Mouse (Mus musculus) thymus, postnatal 10 days (tissue): ENCODE measurements around the gene Cpox.
A peak's percentile ranks its signal among the peaks of the same experiment; 100 is the strongest.

Source experiments
- DNase-seq, 2 experiments: peaks; one replicate each; pipeline ENCODE4 v3.0.0; 2021; ENCODE audit warnings: low spot score in 2 of 2

The Cpox gene

DNA sequence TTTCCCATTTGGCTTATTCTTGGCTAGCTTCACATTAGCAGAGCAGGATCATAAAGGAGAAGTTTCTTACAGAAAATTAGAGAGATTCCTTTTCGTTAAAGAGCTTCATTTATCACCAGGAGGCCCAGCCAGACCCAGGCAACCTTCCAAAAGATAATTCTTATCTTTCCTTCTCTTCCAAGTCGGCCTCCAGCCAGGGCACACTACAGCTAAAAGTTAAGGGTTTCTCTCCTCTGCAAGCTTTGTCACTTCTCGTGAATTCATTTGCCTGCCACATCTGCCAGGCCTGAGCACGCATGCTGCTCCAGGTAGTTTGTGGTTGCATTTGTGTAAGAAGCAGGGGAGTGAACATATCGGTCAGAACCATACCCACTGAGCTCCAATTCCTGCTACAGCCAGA, 828 bp upstream of the Cpox start:
- no peak for DNase-seq

DNA sequence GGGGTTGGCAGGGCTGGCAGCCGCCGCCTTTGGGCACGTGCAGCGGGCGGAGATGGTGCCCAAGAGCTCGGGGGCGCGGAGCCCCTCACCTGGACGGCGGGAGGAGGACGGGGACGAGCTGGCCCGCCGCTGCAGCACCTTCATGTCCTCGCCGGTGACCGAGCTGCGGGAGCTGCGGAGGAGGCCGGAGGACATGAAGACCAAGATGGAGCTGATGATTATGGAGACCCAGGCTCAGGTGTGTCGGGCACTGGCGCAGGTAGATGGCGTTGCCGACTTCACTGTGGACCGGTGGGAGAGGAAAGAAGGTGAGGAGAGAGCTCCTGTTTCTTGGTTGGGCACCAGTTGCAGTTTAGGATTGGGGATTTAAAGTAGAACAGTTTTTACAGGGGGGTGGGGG, 551 bp downstream of the Cpox start:
- peak in 1 of 2 experiments; percentile 14 for DNase-seq

DNA sequence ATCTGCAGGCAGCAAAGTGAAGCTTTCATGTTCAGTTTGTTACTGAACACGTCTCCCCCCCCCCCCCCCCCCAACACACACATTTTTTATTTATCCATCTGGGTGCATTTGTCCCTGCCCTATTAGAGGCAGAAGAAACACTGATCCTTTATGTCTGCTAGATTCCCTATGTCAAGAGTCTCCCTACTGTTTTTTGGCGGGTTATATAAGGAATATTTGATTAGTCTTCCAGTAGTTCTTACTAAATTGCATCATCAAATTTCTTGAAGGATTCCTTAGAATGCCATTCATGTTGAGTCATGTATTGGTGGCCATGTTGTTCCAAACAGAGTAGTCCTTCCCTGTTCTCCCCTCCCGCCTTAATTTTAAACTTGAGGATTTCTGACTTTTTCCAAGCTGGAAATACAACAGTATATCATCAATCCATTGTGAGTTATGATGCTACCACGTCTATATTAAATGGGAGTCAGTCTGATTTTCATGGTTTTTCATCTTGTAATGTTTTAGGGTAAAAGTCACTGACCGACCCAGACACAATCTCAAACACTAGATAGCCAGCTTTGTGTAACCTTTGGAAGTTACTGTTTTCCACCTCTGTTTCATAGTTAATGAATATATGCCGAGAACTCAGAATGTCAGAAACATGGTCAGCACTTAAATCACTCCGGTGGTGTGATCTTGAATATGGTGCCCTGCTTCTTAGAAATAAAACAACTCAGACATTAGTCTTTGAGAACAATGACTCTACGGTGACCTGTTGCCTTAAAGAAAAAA, 1.3 kb downstream of the Cpox start:
- DNase-seq, result no peak

DNA sequence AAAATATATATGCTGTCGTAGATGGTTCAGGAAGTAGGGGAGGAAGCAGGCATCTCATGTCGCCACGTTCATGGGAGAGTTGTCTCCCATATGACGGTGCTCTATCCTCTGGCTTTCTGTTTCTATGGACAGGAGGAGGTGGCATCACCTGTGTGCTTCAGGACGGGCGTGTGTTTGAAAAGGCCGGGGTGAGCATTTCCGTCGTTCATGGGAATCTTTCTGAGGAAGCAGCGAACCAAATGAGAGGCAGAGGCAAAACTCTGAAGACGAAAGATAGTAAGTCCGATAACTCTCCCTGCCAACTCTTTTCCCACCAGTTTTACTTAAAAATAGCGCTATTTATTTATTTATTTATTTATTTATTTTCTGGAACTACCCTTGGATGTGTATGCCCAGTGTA, 2.3 kb downstream of the Cpox start:
- DNase-seq, result no peak

DNA sequence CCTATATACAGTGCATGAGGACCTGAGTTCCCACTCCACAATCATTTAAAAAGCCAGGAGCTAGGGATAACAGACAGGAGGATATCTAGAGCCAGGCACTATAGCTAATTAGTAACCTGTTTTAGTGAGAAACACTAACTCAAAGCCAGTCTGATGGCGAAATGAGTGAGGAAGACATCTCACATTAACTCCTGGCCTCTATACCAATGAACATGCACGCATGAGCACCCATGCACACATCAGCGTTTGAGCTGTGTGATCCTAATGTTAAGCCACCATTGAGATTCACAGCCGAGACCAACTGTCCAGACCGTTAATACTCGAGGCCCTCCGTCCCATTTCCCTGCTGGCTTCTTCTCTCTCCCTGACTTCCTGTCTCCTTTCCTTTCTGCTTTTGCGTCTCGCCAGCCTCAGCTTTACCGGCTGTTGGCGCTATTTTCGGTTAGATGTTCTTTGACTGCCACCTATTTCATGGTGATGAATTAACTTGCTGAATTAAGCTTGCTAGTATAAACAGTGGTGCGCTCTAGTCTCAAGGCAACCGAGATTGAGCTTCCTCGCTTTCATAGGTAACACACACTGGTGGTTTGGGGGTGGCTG, 3.8 kb downstream of the Cpox start:
- no peak for DNase-seq

DNA sequence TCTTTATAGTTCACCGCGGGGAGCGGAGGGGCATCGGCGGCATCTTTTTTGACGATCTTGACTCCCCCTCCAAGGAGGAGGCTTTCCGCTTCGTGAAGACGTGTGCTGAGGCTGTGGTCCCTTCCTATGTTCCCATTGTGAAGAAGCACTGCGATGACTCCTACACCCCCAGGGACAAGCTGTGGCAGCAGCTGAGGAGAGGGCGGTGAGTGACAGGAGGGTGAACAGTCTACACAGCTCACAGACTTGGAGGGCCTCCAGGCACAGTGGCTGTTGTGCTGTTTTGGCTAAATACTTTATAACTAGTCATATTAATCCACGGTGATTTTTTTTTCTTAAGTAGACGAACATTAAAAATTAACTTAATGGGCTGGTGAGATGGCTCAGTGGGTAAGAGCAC, 5.2 kb downstream of the Cpox start:
- no peak for DNase-seq

DNA sequence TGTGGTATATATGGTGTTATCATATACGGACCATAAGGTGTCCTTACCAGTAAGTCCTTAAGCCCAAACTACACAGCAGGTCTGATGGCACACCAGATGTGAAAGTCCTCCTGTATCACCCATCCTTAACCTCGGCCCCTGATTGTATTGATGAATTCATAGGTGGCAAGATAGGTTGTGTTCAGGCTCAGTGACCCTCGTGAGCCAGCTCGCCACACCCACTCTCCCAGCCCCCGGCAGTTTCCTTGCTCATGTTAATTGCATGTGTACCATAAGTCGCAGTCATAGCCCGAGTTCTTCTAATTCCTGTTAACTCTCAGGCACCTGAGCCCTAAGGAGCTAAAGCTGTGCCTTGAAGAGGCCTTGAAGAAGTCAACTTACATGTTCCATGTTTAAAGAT, 6.1 kb downstream of the Cpox start:
- no peak for DNase-seq

DNA sequence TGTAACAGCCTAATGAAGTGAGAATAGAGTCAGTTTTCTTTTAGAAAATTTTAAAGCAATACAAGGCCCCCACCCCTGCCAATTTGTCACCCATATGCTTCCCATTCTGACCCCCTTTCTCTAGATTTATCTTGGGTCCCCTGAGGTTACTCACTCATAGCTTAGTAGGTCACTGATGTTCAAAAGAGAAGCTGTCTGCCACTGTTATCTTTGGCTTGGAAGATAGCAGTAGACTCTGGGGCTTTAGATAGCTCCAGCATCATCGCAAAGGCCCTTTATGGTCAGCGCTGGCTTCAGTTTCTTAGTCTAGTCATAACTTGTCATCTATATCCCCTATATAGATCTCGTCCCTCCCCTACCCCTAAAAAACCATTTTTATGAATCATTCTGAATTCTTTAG, 6.5 kb downstream of the Cpox start:
- no peak for DNase-seq

DNA sequence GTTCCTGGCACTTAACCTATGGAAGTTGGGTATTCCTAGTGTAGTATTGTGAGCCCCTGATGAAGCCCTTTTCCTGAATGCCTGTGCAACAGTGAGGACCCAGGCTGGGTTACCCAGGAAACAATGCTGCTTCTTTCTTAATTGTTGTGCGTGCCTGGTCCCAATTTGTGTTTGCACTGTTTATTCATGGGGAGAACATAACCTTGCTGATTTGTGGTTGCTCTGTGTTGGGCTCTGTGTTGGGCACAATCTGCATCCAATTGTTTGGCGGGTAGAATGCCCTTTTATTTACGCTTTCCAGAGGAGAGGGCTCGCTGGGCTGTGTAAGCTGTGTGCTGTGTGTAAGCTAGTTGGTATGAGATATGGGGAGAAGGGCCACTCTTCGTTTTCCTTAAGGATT, 7.4 kb downstream of the Cpox start:
- DNase-seq, result no peak

DNA sequence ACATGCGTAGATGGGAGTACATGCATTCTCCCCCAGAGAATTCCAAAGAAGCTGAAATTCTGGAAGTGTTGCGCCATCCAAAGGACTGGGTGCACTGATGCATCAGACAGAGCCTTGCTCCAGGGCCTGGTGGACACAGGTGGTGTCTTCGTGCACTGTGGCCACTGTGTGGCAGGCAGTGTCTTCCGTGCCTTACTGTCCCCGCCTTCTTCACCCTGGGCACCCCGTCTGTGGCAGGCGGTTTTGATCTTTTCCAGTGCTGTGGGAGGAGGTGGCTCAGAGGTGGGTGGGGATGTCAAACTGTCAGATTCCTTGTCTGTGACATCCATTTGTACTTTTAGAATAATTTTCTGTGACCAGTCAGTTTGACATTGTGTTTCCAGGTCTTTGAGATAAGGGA, 8.6 kb downstream of the Cpox start:
- no peak for DNase-seq

DNA sequence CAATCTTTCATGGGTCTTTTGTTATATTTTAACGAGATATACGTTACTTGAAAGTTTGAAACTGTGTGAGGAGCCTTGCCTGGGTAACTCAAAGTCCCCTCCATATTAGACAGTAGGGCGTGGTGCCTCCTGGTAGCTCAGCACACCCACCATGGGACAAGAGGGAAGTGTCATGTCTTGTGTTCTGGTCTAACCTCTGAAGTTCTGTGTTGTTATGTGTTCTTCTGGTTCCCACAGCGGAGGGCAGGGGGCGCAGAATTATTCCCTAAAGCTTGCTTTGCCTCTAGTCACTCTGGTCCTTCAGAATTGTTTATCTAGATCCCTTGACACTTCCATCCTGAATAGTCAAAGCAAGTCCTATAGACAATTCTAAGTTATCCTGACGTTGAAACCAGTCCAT, 12.0 kb downstream of the Cpox start:
- no peak for DNase-seq

DNA sequence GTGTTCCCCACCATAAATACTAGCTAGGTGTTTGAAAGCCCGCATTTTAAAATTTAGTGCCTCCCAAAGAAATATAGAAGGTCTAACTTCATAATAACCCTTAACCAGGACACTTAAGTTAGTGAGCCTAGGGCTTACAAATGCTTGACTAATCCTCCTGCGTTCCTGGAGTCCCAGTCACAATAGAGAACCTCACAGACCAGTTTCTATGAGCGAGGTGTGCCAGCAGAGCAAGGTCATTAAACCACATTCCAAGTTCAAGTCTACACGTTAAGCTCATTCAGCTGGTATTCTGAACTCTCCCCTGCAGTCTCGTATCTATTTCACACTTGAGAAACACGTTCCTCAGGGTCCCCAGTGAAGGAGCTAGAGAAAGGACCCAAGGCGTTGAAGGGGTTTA, 12.8 kb downstream of the Cpox start:
- no peak for DNase-seq

DNA sequence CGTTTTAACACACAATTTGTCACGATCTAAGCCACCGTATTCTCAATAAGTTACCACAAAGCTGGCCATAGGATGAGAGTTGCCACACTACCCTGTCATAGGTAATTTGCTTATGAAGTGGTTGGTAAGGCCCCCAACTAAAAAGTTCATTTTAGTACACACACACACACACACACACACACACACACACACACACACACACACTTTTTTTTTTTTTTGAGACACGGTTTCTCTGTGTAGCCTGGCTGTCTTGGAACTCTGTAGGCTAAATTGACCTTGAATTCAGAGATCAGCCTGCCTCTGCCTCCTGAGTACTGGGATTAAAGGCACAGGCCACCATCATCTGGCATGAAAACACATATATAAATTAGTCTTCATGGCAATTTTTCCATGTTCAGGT, 13.8 kb downstream of the Cpox start:
- DNase-seq, result no peak

DNA sequence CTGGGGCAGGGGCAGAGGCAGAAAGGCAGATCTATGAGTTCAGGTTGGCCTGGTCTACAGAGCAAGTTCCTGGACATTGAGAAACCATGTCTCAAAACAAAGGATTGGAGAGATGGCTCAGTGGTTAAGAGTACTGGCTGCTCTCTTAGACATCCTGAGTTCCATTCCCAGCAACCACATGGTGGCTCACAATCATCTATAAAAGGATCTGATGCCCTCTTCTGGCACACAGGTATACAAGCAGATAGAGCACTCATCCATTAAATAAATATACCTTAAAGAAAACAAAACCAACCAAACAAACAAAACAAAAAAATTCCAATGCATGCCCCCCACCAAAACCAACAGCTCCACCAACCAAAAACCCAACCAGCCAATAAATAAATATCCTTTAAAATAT, 14.4 kb downstream of the Cpox start:
- DNase-seq, result no peak

DNA sequence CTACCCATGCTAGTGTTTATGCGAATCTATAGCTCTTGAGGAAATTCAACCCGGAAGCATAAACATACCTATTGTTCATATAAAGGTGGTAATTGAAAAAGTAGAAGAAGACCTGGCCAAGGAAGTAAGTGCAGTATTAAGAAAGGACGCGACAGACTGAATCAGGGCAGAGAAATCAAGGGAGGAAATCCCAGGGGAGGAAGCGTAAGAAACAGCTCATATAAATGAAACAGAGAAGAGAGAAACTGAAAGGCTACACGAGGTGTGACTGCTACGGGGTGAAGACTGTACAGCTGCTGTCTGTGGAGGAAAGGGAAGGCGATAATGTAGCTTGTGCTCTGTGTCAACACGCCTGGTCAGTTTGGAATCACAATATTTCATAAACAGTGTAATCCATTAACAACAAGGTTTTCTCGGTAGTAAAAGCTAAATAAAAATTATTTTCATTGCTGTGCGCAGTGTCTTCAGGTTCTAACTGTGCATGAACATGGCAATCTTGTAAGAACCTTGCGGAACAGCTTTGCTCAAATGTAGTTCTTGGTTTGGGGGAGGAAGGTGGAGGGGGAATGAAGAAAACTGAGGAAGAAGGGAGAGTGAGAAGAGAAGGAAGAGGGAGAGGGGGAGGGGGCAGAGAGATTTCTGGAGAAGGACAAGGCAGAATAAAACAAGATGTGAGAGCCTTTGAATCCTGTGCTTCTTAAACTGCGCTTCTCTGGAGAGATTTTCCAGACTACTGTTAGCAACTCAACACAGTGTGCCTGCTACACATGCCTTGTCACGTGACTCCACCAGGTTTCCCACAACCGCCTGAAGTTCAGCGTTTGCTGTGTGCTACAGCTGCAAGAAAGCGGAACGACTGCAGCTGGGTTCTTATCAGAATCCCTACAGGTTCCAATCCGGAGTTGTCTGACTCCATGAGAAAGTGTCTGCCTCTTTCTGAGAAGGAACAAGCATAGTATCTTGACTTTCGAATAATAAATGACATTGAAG, 15.8 kb downstream of the Cpox start:
- DNase-seq, result peak in 1 of 2 experiments; percentile 9

DNA sequence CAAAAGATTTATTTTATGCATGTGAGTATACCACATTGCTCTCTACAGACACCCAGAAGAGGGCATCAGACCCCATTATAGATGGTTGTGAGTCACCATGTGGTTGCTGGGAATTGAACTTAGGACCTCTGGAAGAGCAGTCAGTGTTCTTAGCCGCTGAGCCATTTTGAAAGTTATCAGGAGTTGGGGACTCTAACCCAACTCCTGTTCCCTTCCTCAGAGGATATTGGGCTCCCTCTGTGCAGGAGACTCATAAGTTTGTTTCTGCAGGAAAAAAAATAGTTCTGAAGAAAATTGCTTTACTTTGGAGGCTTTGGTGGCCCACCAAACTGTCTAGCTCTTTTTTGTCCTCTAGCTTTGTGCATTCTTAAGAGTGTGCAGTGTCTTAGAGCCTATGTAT, 18.4 kb downstream of the Cpox start:
- no peak for DNase-seq

DNA sequence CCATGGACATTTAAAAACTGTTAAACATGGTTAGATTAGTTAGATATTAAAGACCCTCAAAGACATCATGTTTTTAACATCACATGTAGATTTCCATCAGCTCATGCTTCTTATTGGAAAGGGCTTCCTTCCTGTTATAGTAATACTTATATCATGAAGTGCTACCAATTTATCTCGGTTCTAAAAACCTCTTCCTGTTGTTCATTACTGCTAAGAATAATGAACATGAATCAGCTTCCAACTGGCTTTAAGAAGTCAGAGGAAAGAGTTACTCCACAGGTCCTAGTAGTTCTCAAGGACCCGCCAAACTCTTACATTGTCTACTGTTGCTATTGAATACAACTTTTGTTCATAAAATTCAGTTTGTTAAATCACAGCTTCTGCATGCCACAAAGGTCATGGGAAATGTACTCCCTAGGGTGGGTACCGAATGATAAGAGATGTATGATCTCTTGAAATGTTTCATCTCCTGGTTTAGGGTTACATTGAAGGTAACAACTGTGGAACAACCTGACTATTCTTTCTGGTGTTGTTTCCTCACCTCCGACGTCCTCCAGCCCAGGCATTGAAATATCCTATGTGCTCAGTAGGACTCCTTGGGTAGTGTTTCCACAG, 19.6 kb downstream of the Cpox start:
- no peak for DNase-seq

DNA sequence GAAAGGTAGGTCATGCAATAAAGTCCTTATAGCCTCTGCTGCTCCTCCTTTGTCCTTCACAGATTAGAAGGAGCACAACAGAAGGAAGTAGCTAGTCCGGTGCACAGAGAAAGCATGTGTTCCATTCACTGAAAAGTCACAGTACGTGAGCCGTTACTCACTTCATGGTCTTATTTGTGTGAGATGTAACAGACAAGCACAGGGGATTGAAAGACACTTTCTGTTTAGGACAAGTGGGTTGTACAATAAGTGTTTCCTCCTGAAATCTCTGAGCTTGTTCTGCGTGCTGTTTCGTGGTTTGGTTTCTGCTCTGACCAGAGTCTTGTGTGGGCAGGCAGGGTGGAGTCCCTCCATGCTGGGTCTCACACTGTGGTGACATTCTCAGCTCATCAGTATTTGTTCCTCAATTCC, 20.2 kb downstream of the Cpox start:
- no peak for DNase-seq

DNA sequence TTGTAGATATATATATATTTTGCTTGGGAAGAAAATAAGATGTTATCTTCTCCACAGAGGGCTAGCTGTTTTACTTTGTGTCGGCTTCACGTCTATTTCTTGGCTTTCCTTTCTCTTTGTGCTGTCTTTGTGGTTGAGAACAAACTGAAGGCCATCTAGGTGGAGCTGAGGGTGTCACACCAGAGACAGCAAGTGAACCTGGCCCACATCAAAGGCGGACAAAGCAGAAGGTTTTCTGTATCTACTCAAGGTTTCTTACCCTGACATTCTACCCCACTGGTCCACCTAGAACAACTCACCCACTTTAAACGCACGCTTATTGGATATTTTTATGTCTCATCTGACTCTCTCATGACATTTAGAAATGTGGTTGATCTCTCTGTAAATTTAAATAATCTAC, 24.0 kb downstream of the Cpox start:
- DNase-seq, result no peak

DNA sequence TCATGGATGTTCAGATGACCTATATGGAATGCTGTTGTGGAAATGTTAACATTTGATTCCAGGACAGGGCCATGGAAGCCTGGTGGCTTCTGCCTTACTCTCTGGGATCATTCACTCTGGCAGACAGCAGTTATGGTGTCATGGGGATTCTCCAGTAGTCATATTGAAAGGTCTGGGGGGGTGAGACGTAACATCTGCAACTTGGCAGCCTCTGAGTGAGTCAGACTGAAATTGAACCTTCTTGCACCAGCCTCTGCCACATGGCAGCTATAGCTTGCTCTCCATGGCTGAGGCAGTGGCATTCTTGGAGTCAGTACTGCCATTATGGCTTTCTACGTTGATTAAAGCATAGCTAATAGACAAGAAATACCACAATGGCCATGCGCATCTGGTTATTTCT, 26.7 kb downstream of the Cpox start:
- no peak for DNase-seq

DNA sequence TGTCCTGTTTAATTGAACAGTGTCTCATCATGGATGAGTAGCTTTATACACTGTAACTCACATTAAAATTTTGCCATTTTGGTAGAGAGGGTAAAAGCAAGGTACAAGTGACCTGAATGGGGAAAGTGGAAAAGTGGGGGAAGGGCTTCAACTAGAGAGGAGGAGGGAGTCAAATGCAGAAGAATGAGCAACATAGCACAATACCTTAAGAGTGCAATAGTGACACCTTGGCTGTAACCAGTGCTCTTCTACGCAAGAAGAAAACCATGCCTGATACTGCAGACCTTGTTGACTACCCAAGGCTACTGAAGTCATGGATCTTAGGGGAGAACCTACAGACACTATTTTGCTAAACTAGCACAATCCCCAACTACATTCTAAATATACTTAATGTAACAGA, 27.2 kb downstream of the Cpox start:
- DNase-seq, result no peak

DNA sequence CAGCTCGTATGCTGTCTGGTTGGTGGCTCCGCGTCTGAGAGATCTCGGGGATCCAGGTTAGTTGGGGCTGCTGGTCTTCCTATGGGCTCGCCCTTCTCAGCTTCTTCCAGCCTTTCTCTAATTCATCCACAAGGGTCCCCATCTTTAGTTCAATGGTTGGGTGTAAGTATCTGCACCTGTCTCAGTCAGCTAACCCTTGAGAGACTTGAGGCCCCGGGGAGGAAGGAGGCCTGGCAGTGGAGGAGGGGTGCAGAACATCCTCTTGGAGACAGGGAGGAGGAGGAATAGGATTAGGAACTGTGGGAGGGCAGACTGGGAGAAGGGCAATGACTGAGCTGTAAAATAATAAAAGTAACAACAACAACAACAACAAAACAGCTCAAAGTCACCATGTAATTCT, 30.1 kb downstream of the Cpox start:
- DNase-seq, result no peak
